Mouse (Mus musculus) MN1 (cell line): ENCODE data around the gene Nop14.
"Not testable (repeated sequence)": the region's sequence is repeated elsewhere in the genome, so short reads cannot be mapped to it uniquely, and the experiment has no call there.

Experiments used
- DNase-seq: peaks from one replicate; pipeline ENCODE4 v3.0.0-alpha.2; 2016; ENCODE audit warnings: low spot score

The Nop14 gene

GRCm38 (mm10) chr5:34609966-34610365 lies 50.0 kb downstream of the Nop14 start:
- DNase-seq, result no peak

- DNase-seq, result no peak
Measured at GRCm38 (mm10) chr5:34608226-34608625, 51.7 kb downstream of the Nop14 start.

GRCm38 (mm10) chr5:34607100-34607880 lies 52.7 kb downstream of the Nop14 start:
- no peak for DNase-seq

- peak; percentile 23 for DNase-seq
Measured at GRCm38 (mm10) chr5:34604576-34604975, 55.4 kb downstream of the Nop14 start.

GRCm38 (mm10) chr5:34593202-34593727 lies 66.7 kb downstream of the Nop14 start:
- DNase-seq, result no peak

GRCm38 (mm10) chr5:34592666-34593065 lies 67.3 kb downstream of the Nop14 start:
- no peak for DNase-seq

- not testable (repeated sequence) for DNase-seq
Measured at GRCm38 (mm10) chr5:34592224-34592623, 67.7 kb downstream of the Nop14 start.

- no peak for DNase-seq
Measured at GRCm38 (mm10) chr5:34591388-34592004, 68.5 kb downstream of the Nop14 start.

GRCm38 (mm10) chr5:34590702-34591101 lies 69.2 kb downstream of the Nop14 start:
- DNase-seq, result no peak

GRCm38 (mm10) chr5:34590059-34590458 lies 69.9 kb downstream of the Nop14 start:
- DNase-seq, result no peak
